Mouse (Mus musculus): ENCODE data around the gene Rtbdn.

Rtbdn gene

GRCm38 (mm10) chr8:84963952-84964351, 17.2 kb downstream of the Rtbdn start:
- no peak for DNase-seq

GRCm38 (mm10) chr8:84965731-84966291, 19.0 kb downstream of the Rtbdn start:
- DNase-seq: peak; percentile 95 to 97

DNA sequence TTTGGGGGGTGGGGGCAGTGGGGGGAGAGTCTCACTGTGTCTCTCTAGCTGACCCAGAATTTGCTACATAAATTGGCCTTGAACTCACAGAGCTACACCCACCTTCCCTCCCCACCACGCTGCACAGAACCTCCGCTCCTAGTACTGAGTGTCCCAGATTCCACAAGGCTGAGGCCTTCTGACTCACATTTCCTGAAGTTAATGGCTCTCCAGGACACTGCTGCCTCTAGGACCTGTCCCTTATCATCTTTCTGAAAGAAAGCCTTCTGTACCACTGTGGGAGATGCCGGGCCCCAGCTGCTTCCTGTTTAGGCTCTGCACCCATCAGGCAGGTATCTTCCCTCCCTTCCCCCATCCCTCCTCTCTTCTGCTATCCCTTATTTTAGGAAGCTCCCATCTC, 19.8 kb downstream of the Rtbdn start:
- no peak for DNase-seq

- DNase-seq: no peak
These were observed 20.9 kb downstream of the Rtbdn start for GRCm38 (mm10) chr8:84967532-84968304.

GRCm38 (mm10) chr8:84968650-84969049, 21.9 kb downstream of the Rtbdn start:
- DNase-seq: no peak

DNA sequence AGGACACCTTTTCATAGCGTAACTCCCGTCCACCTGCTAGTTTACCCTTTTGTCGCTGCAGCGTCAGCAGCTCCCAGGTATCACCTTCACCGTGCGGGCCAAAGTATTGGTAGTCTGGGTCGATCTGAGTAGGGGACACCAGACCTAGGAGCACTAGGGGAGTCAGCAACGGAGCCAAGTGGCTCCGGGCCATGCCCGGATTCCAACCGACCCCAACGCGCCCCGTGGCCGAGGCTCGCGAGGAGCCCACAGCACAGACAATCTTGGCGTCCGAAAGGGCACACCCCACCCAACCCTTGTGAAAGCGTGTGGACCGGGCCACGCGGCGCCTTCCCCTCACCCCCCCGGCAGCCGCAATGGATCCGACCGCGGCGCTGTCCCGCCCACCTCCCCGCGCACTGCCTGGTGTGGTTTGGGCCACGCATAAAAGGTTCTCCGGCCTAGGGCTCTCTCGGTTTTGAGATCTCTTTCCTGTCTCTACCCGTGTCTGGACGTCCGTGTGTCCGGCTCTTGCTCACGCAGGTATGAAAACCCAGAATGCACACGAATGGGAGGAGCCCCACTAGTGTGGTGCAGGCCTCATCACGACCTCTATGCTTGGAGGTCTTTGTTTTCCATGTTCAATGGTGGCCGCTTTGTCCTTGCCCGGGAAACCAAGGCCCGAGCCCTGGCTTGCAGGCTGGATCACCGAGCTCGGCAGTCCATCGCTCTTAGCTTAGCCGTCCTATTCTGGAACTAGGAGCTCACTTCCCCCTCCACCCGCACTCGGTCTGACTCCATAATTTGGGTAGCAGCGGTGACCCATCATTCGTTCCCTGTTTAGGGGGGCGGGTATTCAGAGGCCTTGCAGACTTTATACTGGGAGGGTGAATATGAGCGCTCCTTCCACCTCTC, 22.7 kb downstream of the Rtbdn start, which contains the start of the genes Gm49661, Prdx2 and Rnaseh2a:
TSS of gene Gm49661 (minus strand) at position 193 of the 894 bp plus-strand sequence.
TSS of gene Prdx2 (plus strand) at position 347 of the 894 bp plus-strand sequence.
TSS of gene Rnaseh2a (minus strand) at position 527 of the 894 bp plus-strand sequence.
- peak; percentile 72 to 78 for DNase-seq

- no peak for DNase-seq
These were observed 23.5 kb downstream of the Rtbdn start for GRCm38 (mm10) chr8:84970135-84970790.

- no peak for DNase-seq
These were observed 24.1 kb downstream of the Rtbdn start for GRCm38 (mm10) chr8:84970913-84971312.

DNA sequence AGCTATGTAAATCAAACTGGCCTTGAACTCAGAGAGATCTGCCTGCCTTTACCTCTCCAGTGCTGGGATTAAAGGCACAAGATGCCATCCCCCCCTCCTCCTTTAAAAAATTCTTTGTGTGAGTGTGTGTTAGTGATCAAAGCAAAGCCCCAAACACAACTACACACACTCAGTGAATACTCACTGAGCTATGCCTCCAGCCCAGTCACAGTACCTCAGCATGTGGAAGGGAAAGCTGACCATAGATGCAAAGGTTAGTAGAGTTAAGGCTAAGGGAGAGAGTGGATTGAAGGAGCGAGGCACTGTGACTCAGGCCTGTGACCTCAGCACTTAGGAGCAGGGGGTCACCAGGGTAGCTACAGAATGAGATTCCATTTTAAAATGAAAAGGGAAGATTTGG, 26.3 kb downstream of the Rtbdn start:
- no peak for DNase-seq

- DNase-seq: peak; percentile 66 to 72
These were observed 27.2 kb downstream of the Rtbdn start for GRCm38 (mm10) chr8:84973803-84974542.

DNA sequence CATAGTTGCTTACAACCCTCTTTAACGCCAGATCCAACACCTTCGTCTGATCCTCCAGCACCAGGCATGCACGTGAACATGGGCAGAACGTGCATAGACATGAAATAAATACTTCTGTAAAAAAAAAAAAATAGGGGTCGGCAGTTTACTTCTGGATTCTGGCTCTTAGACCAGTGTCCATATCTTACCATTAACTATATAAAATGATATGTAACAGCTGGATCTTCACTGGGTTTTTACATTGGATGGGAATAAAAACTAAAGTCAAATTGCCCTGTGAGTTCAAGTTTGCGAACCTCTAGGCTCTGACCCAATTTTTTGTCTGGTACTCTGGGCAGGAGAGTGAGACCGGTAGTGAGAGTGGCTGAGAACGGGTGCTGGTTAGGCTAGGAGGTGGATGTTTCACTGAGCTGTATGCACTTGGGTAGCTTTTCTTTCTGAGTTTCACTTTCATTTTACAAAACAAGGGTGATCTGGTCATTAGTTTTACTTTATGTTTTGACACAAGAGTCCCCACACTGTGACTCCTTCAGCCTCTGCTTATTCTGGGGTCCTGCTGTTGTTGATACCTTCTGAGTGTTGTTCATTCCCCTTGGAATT, 27.9 kb downstream of the Rtbdn start:
- no peak for DNase-seq

GRCm38 (mm10) chr8:84975434-84975833, 28.6 kb downstream of the Rtbdn start:
- DNase-seq: peak; percentile 79 to 83

DNA sequence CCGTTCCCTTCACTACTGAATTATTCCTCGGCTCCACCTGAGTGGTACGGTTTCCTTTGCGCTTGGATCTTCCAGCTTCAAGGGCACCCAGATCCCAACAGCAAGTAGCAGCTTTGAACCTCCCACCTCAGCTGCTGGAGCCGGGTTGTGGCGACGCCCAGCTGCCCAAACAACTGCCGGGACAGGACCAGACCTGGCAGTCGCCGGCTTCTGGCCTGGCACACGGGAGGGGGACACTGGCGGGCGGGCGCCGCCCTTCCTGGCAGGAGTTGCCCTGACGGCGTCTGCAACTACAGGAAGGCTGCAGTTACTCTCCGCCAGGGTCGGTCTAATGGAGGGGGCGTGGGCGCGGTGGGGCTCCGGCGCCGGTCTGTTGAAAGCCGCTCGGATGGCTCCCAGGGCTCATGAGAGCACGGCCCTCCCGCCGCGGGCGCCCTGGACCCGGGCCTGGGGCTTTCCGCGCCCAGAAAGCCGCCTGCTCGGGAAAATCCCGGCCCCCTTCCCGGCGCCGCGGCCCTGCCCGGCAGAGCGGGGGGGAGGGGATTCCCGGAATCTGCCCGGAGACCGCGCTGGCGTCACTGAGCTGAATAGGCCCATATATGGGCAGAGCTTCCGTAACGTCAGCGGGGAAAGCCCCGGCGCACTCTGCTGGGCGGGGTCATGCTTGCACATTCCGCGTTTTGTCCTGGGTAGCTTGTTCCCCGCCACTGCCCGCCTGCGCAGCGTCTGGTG, 29.4 kb downstream of the Rtbdn start:
- DNase-seq: peak; percentile 97 to 98

- DNase-seq: no peak
These were observed 30.1 kb downstream of the Rtbdn start for GRCm38 (mm10) chr8:84976763-84977434.

DNA sequence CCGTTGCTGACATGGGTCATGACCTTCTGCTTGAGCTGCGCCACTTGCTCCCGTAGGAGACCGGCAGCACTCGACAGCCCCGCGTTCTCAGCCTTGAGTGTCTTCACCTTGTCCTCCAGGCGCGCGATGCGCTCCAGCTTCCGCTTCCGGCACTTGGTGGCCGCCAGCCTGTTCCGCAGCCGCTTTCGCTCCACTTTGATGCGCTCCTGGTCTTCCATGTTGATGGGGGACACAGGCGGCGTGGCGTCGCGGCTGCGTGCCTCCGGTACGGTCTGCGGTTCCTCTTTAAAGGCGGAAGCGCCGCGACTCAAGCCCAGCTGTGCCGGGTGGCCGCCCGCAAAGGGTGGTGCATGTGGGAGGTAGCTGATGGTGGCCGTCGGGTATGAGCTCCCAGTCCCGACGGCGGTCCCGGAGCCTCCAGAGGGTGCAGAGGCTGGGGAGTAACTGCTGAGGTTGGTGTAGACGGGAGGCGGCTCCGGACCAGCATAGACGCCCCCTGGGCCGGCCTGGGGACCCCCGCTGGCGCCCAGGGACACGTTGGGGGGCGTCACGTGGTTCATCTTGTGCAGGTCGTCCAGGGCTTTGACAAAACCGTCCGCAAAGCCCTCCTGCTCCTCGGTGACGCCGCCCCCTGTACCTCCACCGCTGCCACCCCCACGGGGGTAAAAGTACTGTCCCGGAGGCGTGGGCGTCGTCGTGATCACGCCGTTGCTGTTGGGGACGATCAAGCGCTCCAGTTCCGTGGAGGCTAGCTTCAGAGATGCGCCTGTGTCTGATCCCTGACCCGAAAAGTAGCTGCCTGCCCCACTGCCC, 30.9 kb downstream of the Rtbdn start:
- peak; percentile 72 to 81 for DNase-seq

- DNase-seq: peak; percentile 98
These were observed 31.6 kb downstream of the Rtbdn start, which contains the start of gene Junb for GRCm38 (mm10) chr8:84978248-84978940. TSS of gene Junb (minus strand) at chr8:84978718.

DNA sequence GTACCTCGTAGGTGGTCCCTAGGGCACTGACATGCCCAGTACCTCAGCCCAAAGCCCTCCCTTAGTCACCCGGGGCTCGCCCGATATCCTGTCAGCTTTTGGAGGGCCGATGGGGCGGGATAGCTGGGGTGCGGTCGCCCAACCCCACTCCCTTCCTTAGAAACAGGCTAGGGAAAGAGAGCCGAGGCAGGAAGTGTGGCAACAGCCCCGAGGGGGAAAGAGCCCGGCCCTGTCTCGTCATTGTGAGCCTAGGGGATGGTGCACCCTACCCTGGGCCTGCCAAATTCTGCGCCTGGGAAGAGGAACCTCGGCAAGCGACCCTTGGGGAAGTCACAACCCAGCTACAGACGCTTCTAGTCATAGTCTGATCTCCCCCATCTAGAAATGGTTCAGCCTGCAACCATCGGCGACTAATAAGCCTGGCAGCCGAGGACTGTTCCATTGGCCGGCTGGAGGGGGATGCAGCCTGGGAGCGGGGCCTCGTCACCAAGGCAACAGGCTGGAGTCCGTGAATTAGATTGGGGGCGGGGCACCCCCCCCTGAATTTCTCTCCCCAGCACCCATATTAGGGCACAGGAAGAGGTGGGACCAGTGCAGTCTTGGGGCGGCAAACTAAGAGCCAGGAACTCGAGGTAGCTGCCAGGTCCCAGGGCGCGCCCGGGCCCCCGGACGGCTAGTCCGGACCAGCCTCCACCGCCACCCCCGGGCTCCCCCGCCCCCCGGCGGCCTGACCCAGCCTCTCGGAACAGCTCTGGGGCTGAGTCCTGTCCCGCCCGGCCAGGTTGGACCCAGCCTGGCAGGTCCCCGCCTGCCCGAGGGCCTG, 33.0 kb downstream of the Rtbdn start:
- peak; percentile 96 to 97 for DNase-seq

Measured in lung, adult 18-20 months (tissue).